Mouse (Mus musculus): ENCODE measurements around the gene Rbms1. TPM values are rescaled to one million over a fixed set of nuclear protein-coding genes. Genes with fewer than 3 reads are reported as not detected.
"Not testable (repeated sequence)": the region's sequence is repeated elsewhere in the genome, so short reads cannot be mapped to it uniquely, and the experiment has no call there.

Gene Rbms1
- polyA plus RNA-seq, 1 experiment from 2014 or later: 77.3 TPM

GRCm38 (mm10) chr2:60837616-60838015 lies 125.4 kb downstream of the Rbms1 start:
- TF ChIP-seq CTCF (IDR thresholded peaks at IDR 0.05): no peak
- DNase-seq (ENCODE audit: low read depth, low spot score) (no peak), ATAC-seq (no peak)
- no peaks in the 10 kb centered on the region for H3K27me3 ChIP-seq
- POLR2A ChIA-PET: interaction anchor here (0.6 to 0.7 kb wide), 2 partner anchors 23 to 52 kb away, joined by 3 to 12 read pairs; no protein-coding TSS in a partner anchor
- in situ Hi-C loops (cut with MboI; ENCODE audit: low pct_unique_long_range_greater_than_20kb): no loop called here
- CTCF ChIA-PET: no interaction called here

GRCm38 (mm10) chr2:60836237-60836636 lies 126.8 kb downstream of the Rbms1 start:
- in situ Hi-C loops (cut with MboI; ENCODE audit: low pct_unique_long_range_greater_than_20kb): no loop called here
- DNase-seq (ENCODE audit: low read depth, low spot score) (no peak), ATAC-seq (no peak)
- CTCF ChIA-PET: interaction anchor here (1.4 kb wide), 1 partner anchor 11 kb away, joined by 4 read pairs; no protein-coding TSS in a partner anchor
- no peak for TF ChIP-seq CTCF (IDR thresholded peaks at IDR 0.05)
- H3K27me3 ChIP-seq: no peaks in the 10 kb centered on the region
- POLR2A ChIA-PET: no interaction called here

- in situ Hi-C loops (cut with MboI; ENCODE audit: low pct_unique_long_range_greater_than_20kb): no loop called here
- DNase-seq (ENCODE audit: low read depth, low spot score): no peak
- POLR2A ChIA-PET: no interaction called here
- ATAC-seq: no peak
- CTCF ChIA-PET: no interaction called here
- no peak for TF ChIP-seq CTCF (IDR thresholded peaks at IDR 0.05)
- no peaks in the 10 kb centered on the region for H3K27me3 ChIP-seq
Observed at GRCm38 (mm10) chr2:60834293-60834692, 128.7 kb downstream of the Rbms1 start.

GRCm38 (mm10) chr2:60832254-60832653 lies 130.7 kb downstream of the Rbms1 start:
- CTCF ChIA-PET: no interaction called here
- peak; percentile 63 for ATAC-seq
- TF ChIP-seq CTCF (IDR thresholded peaks at IDR 0.05): no peak
- in situ Hi-C loops (cut with MboI; ENCODE audit: low pct_unique_long_range_greater_than_20kb): no loop called here
- no peaks in the 10 kb centered on the region for H3K27me3 ChIP-seq
- no peak for DNase-seq (ENCODE audit: low read depth, low spot score)
- POLR2A ChIA-PET: interaction anchor here (1.4 kb wide), 1 partner anchor 11 kb away, joined by 4 read pairs; no protein-coding TSS in a partner anchor

- POLR2A ChIA-PET; H3K27me3 ChIP-seq; in situ Hi-C loops (cut with MboI; ENCODE audit: low pct_unique_long_range_greater_than_20kb); ATAC-seq; DNase-seq (ENCODE audit: low read depth, low spot score): not testable (repeated sequence)
- CTCF ChIA-PET: interaction anchor here (0.9 to 1.8 kb wide), 3 partner anchors 9 to 17 kb away, joined by 3 to 4 read pairs (median 3); no protein-coding TSS in a partner anchor
Observed at GRCm38 (mm10) chr2:60830464-60830863, 132.5 kb downstream of the Rbms1 start.

- DNase-seq (ENCODE audit: low read depth, low spot score) (no peak), ATAC-seq (no peak)
- H3K27me3 ChIP-seq: no peaks in the 10 kb centered on the region
- in situ Hi-C loops (cut with MboI; ENCODE audit: low pct_unique_long_range_greater_than_20kb): no loop called here
- TF ChIP-seq CTCF (IDR thresholded peaks at IDR 0.05): no peak
- ChIA-PET POLR2A (no interaction called here), CTCF (no interaction called here)
Observed at GRCm38 (mm10) chr2:60828908-60829462, 134.0 kb downstream of the Rbms1 start.

- CTCF ChIA-PET: interaction anchor here (0.9 to 1.1 kb wide), 2 partner anchors 20 to 28 kb away, joined by 3 read pairs; no protein-coding TSS in a partner anchor
- no peak for TF ChIP-seq CTCF (IDR thresholded peaks at IDR 0.05)
- POLR2A ChIA-PET: no interaction called here
- DNase-seq (ENCODE audit: low read depth, low spot score) (no peak), ATAC-seq (no peak)
- in situ Hi-C loops (cut with MboI; ENCODE audit: low pct_unique_long_range_greater_than_20kb): no loop called here
- H3K27me3 ChIP-seq: no peaks in the 10 kb centered on the region
Observed at GRCm38 (mm10) chr2:60827152-60827428, 135.9 kb downstream of the Rbms1 start.

GRCm38 (mm10) chr2:60826406-60827151 lies 136.4 kb downstream of the Rbms1 start:
- in situ Hi-C loops (cut with MboI; ENCODE audit: low pct_unique_long_range_greater_than_20kb): no loop called here
- POLR2A ChIA-PET: no interaction called here
- no peak for ATAC-seq
- CTCF ChIA-PET: interaction anchor here (0.9 to 1.1 kb wide), 2 partner anchors 20 to 28 kb away, joined by 3 read pairs; no protein-coding TSS in a partner anchor
- no peak for TF ChIP-seq CTCF (IDR thresholded peaks at IDR 0.05)
- no peaks in the 10 kb centered on the region for H3K27me3 ChIP-seq
- no peak for DNase-seq (ENCODE audit: low read depth, low spot score)

GRCm38 (mm10) chr2:60825690-60826089 lies 137.3 kb downstream of the Rbms1 start:
- POLR2A ChIA-PET: interaction anchor here (0.6 kb wide), 1 partner anchor 11 kb away, joined by 3 read pairs; no protein-coding TSS in a partner anchor
- DNase-seq (ENCODE audit: low read depth, low spot score) (no peak), ATAC-seq (no peak)
- CTCF ChIA-PET: interaction anchor here (0.6 to 1.5 kb wide), 2 partner anchors 11 to 518 kb away, joined by 3 to 4 read pairs; no protein-coding TSS in a partner anchor
- no peak for TF ChIP-seq CTCF (IDR thresholded peaks at IDR 0.05)
- in situ Hi-C loops (cut with MboI; ENCODE audit: low pct_unique_long_range_greater_than_20kb): no loop called here
- no peaks in the 10 kb centered on the region for H3K27me3 ChIP-seq

GRCm38 (mm10) chr2:60821635-60822034 lies 141.4 kb downstream of the Rbms1 start:
- TF ChIP-seq CTCF (IDR thresholded peaks at IDR 0.05): no peak
- in situ Hi-C loops (cut with MboI; ENCODE audit: low pct_unique_long_range_greater_than_20kb): no loop called here
- CTCF ChIA-PET: interaction anchor here (1.0 kb wide), 1 partner anchor 62 kb away, joined by 3 read pairs; no protein-coding TSS in a partner anchor
- no peak for DNase-seq (ENCODE audit: low read depth, low spot score)
- H3K27me3 ChIP-seq: no peaks in the 10 kb centered on the region
- POLR2A ChIA-PET: no interaction called here
- ATAC-seq: no peak

- ChIA-PET POLR2A (no interaction called here), CTCF (no interaction called here)
- H3K27me3 ChIP-seq: no peaks in the 10 kb centered on the region
- in situ Hi-C loops (cut with MboI; ENCODE audit: low pct_unique_long_range_greater_than_20kb): no loop called here
- TF ChIP-seq CTCF (IDR thresholded peaks at IDR 0.05): no peak
- DNase-seq (ENCODE audit: low read depth, low spot score) (no peak), ATAC-seq (no peak)
Observed at GRCm38 (mm10) chr2:60818632-60819031, 144.4 kb downstream of the Rbms1 start.
